8 mouse cellular contexts compared by ENCODE assay signal in genomic region chr11:54879434-54879833, GRCm38 (mm10). TPM values are rescaled to one million over a fixed set of nuclear protein-coding genes. Genes with fewer than 3 reads are reported as not detected.
DNase-seq lines count a peak whose midpoint lies in the region; ATAC-seq lines count a peak whose summit lies in the region.

No protein-coding gene starts in this region.

- H3K4me3 ChIP-seq in hindbrain, embryonic 14.5 days (replicated peaks; ENCODE audit: low read length), result no peak overlapping the region
- H3K4me3 ChIP-seq in hindbrain, embryonic 12.5 days, result no peak overlapping the region
- no peak overlapping the region for H3K4me3 ChIP-seq in kidney, embryonic 16.5 days (ENCODE audit: low read length)

- peak; percentile 83 for DNase-seq in hindbrain, embryonic 14.5 days (ENCODE audit: low spot score)
- peak; percentile 85 for DNase-seq in A20 (ENCODE audit: low read depth, low spot score)
- DNase-seq in right cerebral cortex, postnatal 4 days, result no peak

- H3K4me1 ChIP-seq in hindbrain, embryonic 14.5 days (replicated peaks; ENCODE audit: control insufficient read depth, insufficient read depth, low read length), result no peaks in the 10 kb centered on the region
- peaks cover 5% of the 10 kb centered on the region; the same call in 1 of the 2 replicates for H3K4me1 ChIP-seq in hindbrain, embryonic 12.5 days
- H3K4me1 ChIP-seq in kidney, embryonic 16.5 days (ENCODE audit: insufficient read depth, low read length), result peaks cover 23% of the 10 kb centered on the region

- 0 out of 2 replicates have a peak, but pooled peaks have one; percentile 27 for ATAC-seq in hindbrain, embryonic 14.5 days (ENCODE audit: low FRiP score)
- ATAC-seq in hindbrain, embryonic 12.5 days (ENCODE audit: low FRiP score), result no peak
- peak; percentile 68 for ATAC-seq in activated CD4-positive, CD25-positive, alpha-beta regulatory T cell, adult 4 months
- peak; percentile 80 for ATAC-seq in granulocyte monocyte progenitor cell, adult 5-6 weeks (replicated peaks; ENCODE audit: poor library complexity, severe bottlenecking)
- peak; percentile 72 for ATAC-seq in kidney, embryonic 16.5 days (ENCODE audit: low FRiP score, low TSS enrichment)
- peak; percentile 91 for ATAC-seq in megakaryocyte, adult 5-6 weeks (ENCODE audit: poor library complexity, severe bottlenecking)

- no peak overlapping the region for H3K27ac ChIP-seq in hindbrain, embryonic 14.5 days
- no peak overlapping the region for H3K27ac ChIP-seq in hindbrain, embryonic 12.5 days
- no peak overlapping the region for H3K27ac ChIP-seq in kidney, embryonic 16.5 days (ENCODE audit: low read length)

- no peaks in the 10 kb centered on the region for H3K27me3 ChIP-seq in hindbrain, embryonic 14.5 days (ENCODE audit: control insufficient read depth, insufficient read depth, low read length)
- no peaks in the 10 kb centered on the region; the same call in 1 of the 2 replicates for H3K27me3 ChIP-seq in hindbrain, embryonic 12.5 days
- no peaks in the 10 kb centered on the region for H3K27me3 ChIP-seq in kidney, embryonic 16.5 days (ENCODE audit: insufficient read depth, low read length)

- 40% methylated on average over 4 of the region's 4 CpGs for WGBS in hindbrain, embryonic 14.5 days
- WGBS in hindbrain, embryonic 12.5 days, result 47% methylated on average over 4 of the region's 4 CpGs
- WGBS in kidney, embryonic 16.5 days, result 30% methylated on average over 4 of the region's 4 CpGs

- H3K9ac ChIP-seq in hindbrain, embryonic 14.5 days, result no peak overlapping the region
- H3K9ac ChIP-seq in hindbrain, embryonic 12.5 days, result no peak overlapping the region
- H3K9ac ChIP-seq in kidney, embryonic 16.5 days (replicated peaks; ENCODE audit: low read length), result no peak overlapping the region

- H3K4me2 ChIP-seq in hindbrain, embryonic 14.5 days (replicated peaks), result no peak overlapping the region
- no peak overlapping the region for H3K4me2 ChIP-seq in hindbrain, embryonic 12.5 days (replicated peaks)
- no peak overlapping the region for H3K4me2 ChIP-seq in kidney, embryonic 16.5 days (replicated peaks; ENCODE audit: low read depth, low read length)

- no peaks in the 10 kb centered on the region for H3K9me3 ChIP-seq in hindbrain, embryonic 14.5 days (ENCODE audit: control insufficient read depth, low read length)
- H3K9me3 ChIP-seq in hindbrain, embryonic 12.5 days (replicated peaks), result no peaks in the 10 kb centered on the region
- no peaks in the 10 kb centered on the region for H3K9me3 ChIP-seq in kidney, embryonic 16.5 days (ENCODE audit: low read length)

- H3K36me3 ChIP-seq in hindbrain, embryonic 14.5 days (replicated peaks; ENCODE audit: control insufficient read depth, insufficient read depth), result peaks cover under 1% of the 10 kb centered on the region
- H3K36me3 ChIP-seq in hindbrain, embryonic 12.5 days, result peaks cover 2% of the 10 kb centered on the region
- peaks cover under 1% of the 10 kb centered on the region; the same call in 1 of the 2 replicates for H3K36me3 ChIP-seq in kidney, embryonic 16.5 days (ENCODE audit: insufficient read depth, low read length)

RNA-seq across cellular contexts. Expression of gene Hint1, which starts 13.3 kb away (rescaled TPM):
- 791 and 878 TPM in 2 replicates for polyA plus RNA-seq in hindbrain, embryonic 14.5 days (2014; fragmentation: Nextera tagmentation; extraction: Ambion mirVana)
- 642 and 656 TPM in 2 replicates for polyA plus RNA-seq in hindbrain, embryonic 12.5 days (2016; fragmentation: Nextera tagmentation; extraction: Ambion mirVana)
- 100 to 1,000 TPM; 601 to 656 TPM for polyA plus RNA-seq in activated CD4-positive, CD25-positive, alpha-beta regulatory T cell, adult 4 months (2017; shearing (Covaris generic))
- total RNA-seq in granulocyte monocyte progenitor cell, adult 5-6 weeks (2014; fragmentation: Nextera tagmentation), result 686 and 699 TPM in 2 replicates
- total RNA-seq in granulocyte monocyte progenitor cell, adult 5-6 weeks (2017), result 600 and 654 TPM in 2 replicates
- polyA plus RNA-seq in kidney, embryonic 16.5 days (2015; fragmentation: Nextera tagmentation; extraction: Ambion mirVana), result 540 and 595 TPM in 2 replicates
- 370 and 459 TPM in 2 replicates for total RNA-seq in megakaryocyte, adult 5-6 weeks (2015)
- 411 and 450 TPM in 2 replicates for total RNA-seq in megakaryocyte, adult 5-6 weeks (2017)

RNA-seq across cellular contexts. Expression of gene Lyrm7, which starts 18.7 kb away (rescaled TPM):
- polyA plus RNA-seq in hindbrain, embryonic 14.5 days (2014; fragmentation: Nextera tagmentation; extraction: Ambion mirVana), result 11.8 and 12.6 TPM in 2 replicates
- polyA plus RNA-seq in hindbrain, embryonic 12.5 days (2016; fragmentation: Nextera tagmentation; extraction: Ambion mirVana), result 5.5 and 10.8 TPM in 2 replicates
- 1 to 10 TPM; 2.4 to 3.7 TPM for polyA plus RNA-seq in activated CD4-positive, CD25-positive, alpha-beta regulatory T cell, adult 4 months (2017; shearing (Covaris generic))
- 4.0 and 9.3 TPM in 2 replicates for total RNA-seq in granulocyte monocyte progenitor cell, adult 5-6 weeks (2014; fragmentation: Nextera tagmentation)
- total RNA-seq in granulocyte monocyte progenitor cell, adult 5-6 weeks (2017), result 2.0 and 11.1 TPM in 2 replicates
- 6.3 and 9.2 TPM in 2 replicates for polyA plus RNA-seq in kidney, embryonic 16.5 days (2015; fragmentation: Nextera tagmentation; extraction: Ambion mirVana)
- 0.85 and 6.1 TPM in 2 replicates for total RNA-seq in megakaryocyte, adult 5-6 weeks (2015)
- 5.3 and 14.8 TPM in 2 replicates for total RNA-seq in megakaryocyte, adult 5-6 weeks (2017)

RNA-seq across cellular contexts. Expression of gene Gpx3, which starts 22.8 kb away (rescaled TPM):
- 67.6 and 73.6 TPM in 2 replicates for polyA plus RNA-seq in hindbrain, embryonic 14.5 days (2014; fragmentation: Nextera tagmentation; extraction: Ambion mirVana)
- polyA plus RNA-seq in hindbrain, embryonic 12.5 days (2016; fragmentation: Nextera tagmentation; extraction: Ambion mirVana), result 67.5 and 68.6 TPM in 2 replicates
- polyA plus RNA-seq in activated CD4-positive, CD25-positive, alpha-beta regulatory T cell, adult 4 months (2017; shearing (Covaris generic)), result 1 to 10 TPM in 1 of 2 experiments, under 1 TPM in 1; 0.90 to 1.1 TPM
- total RNA-seq in granulocyte monocyte progenitor cell, adult 5-6 weeks (2014; fragmentation: Nextera tagmentation), result 24.9 and 29.6 TPM in 2 replicates
- 1.6 and 4.0 TPM in 2 replicates for total RNA-seq in granulocyte monocyte progenitor cell, adult 5-6 weeks (2017)
- 262 and 297 TPM in 2 replicates for polyA plus RNA-seq in kidney, embryonic 16.5 days (2015; fragmentation: Nextera tagmentation; extraction: Ambion mirVana)
- 52.7 and 58.3 TPM in 2 replicates for total RNA-seq in megakaryocyte, adult 5-6 weeks (2015)
- total RNA-seq in megakaryocyte, adult 5-6 weeks (2017), result 1.8 and 6.0 TPM in 2 replicates

Comparison
In these comparisons a context has a peak if more than half of its experiments do, and no peak if none do; other contexts are left out.
1. RNA of gene Gpx3, which starts 22.8 kb away (polyA plus RNA-seq): 262 to 297 TPM in kidney, embryonic 16.5 days, 67.6 to 73.6 TPM in hindbrain, embryonic 14.5 days and 67.5 to 68.6 TPM in hindbrain, embryonic 12.5 days; 0.90 to 1.1 TPM in activated CD4-positive, CD25-positive, alpha-beta regulatory T cell, adult 4 months; every median in the first group is over 10 times any median in the second.